Mouse (Mus musculus) kidney, postnatal 0 days (tissue): Measurements from ENCODE around the gene Ddx5. TPM values are rescaled to one million over a fixed set of nuclear protein-coding genes. Genes with fewer than 3 reads are reported as not detected.
"Not testable (repeated sequence)": the region's sequence is repeated elsewhere in the genome, so short reads cannot be mapped to it uniquely, and the experiment has no call there.

Experiments used
- ATAC-seq: fragments of 200-750 bp; cut with Nextera tagmentation; replicated peaks from 2 replicates; pipeline ENCODE4 v1.8.0; 2017; ENCODE audit warnings: low read depth, moderate number of reproducible peaks, moderate TSS enrichment, moderate library complexity; ENCODE audit not compliant: low FRiP score
- DNase-seq: peaks from one replicate; pipeline ENCODE4 v3.0.0-alpha.2; 2016; ENCODE audit warnings: low spot score
- H3K27ac ChIP-seq: fragments of 300-500 bp; sonication (generic); 2 replicates; pipeline ENCODE4 v1.5.1; 2014; ENCODE audit warnings: mild to moderate bottlenecking
- H3K27me3 ChIP-seq: fragments of 300-500 bp; sonication (generic); 2 replicates; pipeline ENCODE4 v1.6.1; 2014; ENCODE audit warnings: low read length, mixed read lengths; ENCODE audit not compliant: insufficient read depth
- H3K36me3 ChIP-seq: fragments of 300-500 bp; sonication (generic); 2 replicates; pipeline ENCODE4 v1.6.1; 2014; ENCODE audit warnings: low read length, mixed read lengths; ENCODE audit not compliant: insufficient read depth
- H3K4me1 ChIP-seq: fragments of 300-500 bp; sonication (generic); replicated peaks from 2 replicates; pipeline ENCODE4 v1.6.1; 2014; ENCODE audit warnings: antibody characterized with exemption, low read length, mixed read lengths; ENCODE audit not compliant: insufficient read depth
- H3K4me2 ChIP-seq: fragments of 300-500 bp; sonication (generic); 2 replicates; pipeline ENCODE4 v1.6.1; 2014; ENCODE audit warnings: mild to moderate bottlenecking, low read length, moderate library complexity, mixed read lengths
- H3K4me3 ChIP-seq: fragments of 300-500 bp; sonication (generic); replicated peaks from 2 replicates; pipeline ENCODE4 v1.5.1; 2014; ENCODE audit warnings: low read depth, low read length
- H3K9ac ChIP-seq: fragments of 300-500 bp; sonication (generic); 2 replicates; pipeline ENCODE4 v1.6.1; 2014; ENCODE audit warnings: low read depth, low read length
- H3K9me3 ChIP-seq: fragments of 300-500 bp; sonication (generic); replicated peaks from 2 replicates; pipeline ENCODE4 v1.6.1; 2016; ENCODE audit warnings: low read length, inconsistent platforms, mixed read lengths
- CTCF ChIP-seq: IDR thresholded peaks from 2 replicates; pipeline ENCODE4 v1.5.1; 2016; ENCODE audit warnings: antibody characterized with exemption, low read depth, mild to moderate bottlenecking, moderate library complexity
- WGBS: fragments of 180-500 bp; shearing (Covaris S2); extraction: QIAGEN DNeasy Blood & Tissue Kit; methylation state at CpG from one replicate; pipeline ENCODE4 v1.1.7; 2014; 5-methylcytosine and 5-hydroxymethylcytosine counted together
- polyA plus RNA-seq: library from polyadenylated mRNA; unstranded; fragments of >200 nt; fragmentation: Nextera tagmentation; extraction: Ambion mirVana; gene quantifications from 2 replicates; pipeline ENCODE4 v1.2.1, GENCODE M21; 2015

Ddx5 gene
- polyA plus RNA-seq, 1 experiment from 2014 or later: 297 TPM

- Histone ChIP-seq H3K36me3 (peaks cover 41% of the 10 kb centered on the region), H3K9me3 (no peaks in the 10 kb centered on the region), H3K4me2 (peak overlapping the region; percentile 66; the same call in 1 of the 2 replicates), H3K4me3 (no peak overlapping the region), H3K27ac (no peak overlapping the region), H3K9ac (no peak overlapping the region), H3K4me1 (no peaks in the 10 kb centered on the region), H3K27me3 (no peaks in the 10 kb centered on the region)
- WGBS: 63% methylated on average over 1 of the region's 1 CpGs
- DNase-seq (no peak), ATAC-seq (no peak)
- no peak for TF ChIP-seq CTCF
Measured at GRCm38 (mm10) chr11:106785043-106785442, 3.9 kb downstream of the Ddx5 start.

- peaks cover 41% of the 10 kb centered on the region for H3K36me3 ChIP-seq
- no peak overlapping the region for H3K4me3 ChIP-seq
- H3K4me2 ChIP-seq: no peak overlapping the region
- 84% methylated on average over 2 of the region's 2 CpGs for WGBS
- H3K27me3 ChIP-seq: no peaks in the 10 kb centered on the region
- no peaks in the 10 kb centered on the region for H3K9me3 ChIP-seq
- no peak for TF ChIP-seq CTCF
- no peaks in the 10 kb centered on the region for H3K4me1 ChIP-seq
- ATAC-seq (no peak), DNase-seq (no peak)
- no peak overlapping the region for H3K27ac ChIP-seq
- no peak overlapping the region for H3K9ac ChIP-seq
Measured at GRCm38 (mm10) chr11:106784476-106784875, 4.5 kb downstream of the Ddx5 start.

GRCm38 (mm10) chr11:106782841-106783764, 5.9 kb downstream of the Ddx5 start:
- H3K9ac ChIP-seq: no peak overlapping the region
- DNase-seq (no peak), ATAC-seq (no peak)
- H3K27me3 ChIP-seq: no peaks in the 10 kb centered on the region
- no peaks in the 10 kb centered on the region for H3K9me3 ChIP-seq
- H3K36me3 ChIP-seq: peaks cover 41% of the 10 kb centered on the region
- WGBS: 73% methylated on average over 9 of the region's 9 CpGs
- no peak overlapping the region for H3K4me3 ChIP-seq
- no peaks in the 10 kb centered on the region for H3K4me1 ChIP-seq
- no peak overlapping the region for H3K27ac ChIP-seq
- no peak for TF ChIP-seq CTCF
- H3K4me2 ChIP-seq: no peak overlapping the region

- whole genome bisulfite sequencing: 85% methylated on average over 7 of the region's 7 CpGs
- not testable (repeated sequence) for H3K27me3 ChIP-seq, ATAC-seq, H3K9me3 ChIP-seq, H3K27ac ChIP-seq, H3K9ac ChIP-seq, H3K4me3 ChIP-seq, H3K4me1 ChIP-seq, H3K4me2 ChIP-seq, DNase-seq
- peaks cover 41% of the 10 kb centered on the region for H3K36me3 ChIP-seq
Measured at GRCm38 (mm10) chr11:106782271-106782670, 6.7 kb downstream of the Ddx5 start.

- Histone ChIP-seq H3K4me2 (no peak overlapping the region), H3K9ac (no peak overlapping the region), H3K4me3 (no peak overlapping the region), H3K27ac (0 out of 2 replicates have a peak overlapping the region, but pooled peaks have one; percentile 20), H3K36me3 (peaks cover 39% of the 10 kb centered on the region), H3K27me3 (no peaks in the 10 kb centered on the region), H3K9me3 (no peaks in the 10 kb centered on the region), H3K4me1 (no peaks in the 10 kb centered on the region)
- 78% methylated on average over 6 of the region's 6 CpGs for WGBS
- DNase-seq (no peak), ATAC-seq (no peak)
- no peak for TF ChIP-seq CTCF
Measured at GRCm38 (mm10) chr11:106780590-106781220, 8.3 kb downstream of the Ddx5 start.

GRCm38 (mm10) chr11:106780089-106780425, 8.9 kb downstream of the Ddx5 start:
- 62% methylated on average over 4 of the region's 4 CpGs for WGBS
- Histone ChIP-seq H3K27ac (peak overlapping the region; percentile 96), H3K27me3 (no peaks in the 10 kb centered on the region), H3K9ac (no peak overlapping the region), H3K4me1 (no peaks in the 10 kb centered on the region), H3K9me3 (no peaks in the 10 kb centered on the region), H3K4me2 (peak overlapping the region; percentile 79), H3K4me3 (no peak overlapping the region), H3K36me3 (peaks cover 39% of the 10 kb centered on the region)
- TF ChIP-seq CTCF: no peak
- ATAC-seq: no peak
- DNase-seq: no peak
